Mouse (Mus musculus): ENCODE results near the gene Higd1a. TPM values are rescaled to one million over a fixed set of nuclear protein-coding genes. Genes with fewer than 3 reads are reported as not detected.

Higd1a gene
- polyA plus RNA-seq, 1 experiment from 2014 or later = 146 TPM

GRCm38 (mm10) chr9:121828314-121828713, 29.8 kb downstream of the Higd1a start:
- Histone ChIP-seq H3K36me3 (no peaks in the 10 kb centered on the region), H3K27ac (no peak overlapping the region), H3K9me3 (no peaks in the 10 kb centered on the region), H3K27me3 (no peaks in the 10 kb centered on the region), H3K4me2 (replicated peaks) (no peak overlapping the region), H3K9ac (replicated peaks) (no peak overlapping the region), H3K4me3 (replicated peaks) (no peak overlapping the region), H3K4me1 (replicated peaks) (no peaks in the 10 kb centered on the region)
- 83% methylated on average over 6 of the region's 6 CpGs for WGBS
- ATAC-seq = no peak

GRCm38 (mm10) chr9:121826356-121826755, 31.8 kb downstream of the Higd1a start:
- WGBS = 96% methylated on average over 3 of the region's 3 CpGs
- H3K9ac ChIP-seq (replicated peaks) = no peak overlapping the region
- no peak overlapping the region for H3K4me3 ChIP-seq (replicated peaks)
- no peak overlapping the region for H3K27ac ChIP-seq
- no peaks in the 10 kb centered on the region for H3K9me3 ChIP-seq
- peaks cover 9% of the 10 kb centered on the region for H3K4me1 ChIP-seq (replicated peaks)
- no peak for ATAC-seq
- no peak overlapping the region for H3K4me2 ChIP-seq (replicated peaks)
- H3K36me3 ChIP-seq = no peaks in the 10 kb centered on the region
- no peaks in the 10 kb centered on the region for H3K27me3 ChIP-seq

GRCm38 (mm10) chr9:121823991-121824390, 34.2 kb downstream of the Higd1a start:
- WGBS = 79% methylated on average over 7 of the region's 7 CpGs
- Histone ChIP-seq H3K4me2 (replicated peaks) (no peak overlapping the region), H3K9me3 (no peaks in the 10 kb centered on the region), H3K9ac (replicated peaks) (no peak overlapping the region), H3K4me3 (replicated peaks) (no peak overlapping the region), H3K27me3 (no peaks in the 10 kb centered on the region), H3K4me1 (replicated peaks) (peaks cover 14% of the 10 kb centered on the region), H3K36me3 (no peaks in the 10 kb centered on the region), H3K27ac (no peak overlapping the region)
- ATAC-seq = peak; percentile 55

GRCm38 (mm10) chr9:121823051-121823450, 35.1 kb downstream of the Higd1a start:
- no peaks in the 10 kb centered on the region for H3K9me3 ChIP-seq
- peak overlapping the region; percentile 28; the same call in 1 of the 2 replicates for H3K9ac ChIP-seq (replicated peaks)
- no peak overlapping the region for H3K4me3 ChIP-seq (replicated peaks)
- peak overlapping the region; percentile 59 for H3K27ac ChIP-seq
- WGBS = 96% methylated on average over 1 of the region's 1 CpGs
- no peaks in the 10 kb centered on the region for H3K27me3 ChIP-seq
- H3K4me2 ChIP-seq (replicated peaks) = no peak overlapping the region
- ATAC-seq = no peak
- no peaks in the 10 kb centered on the region for H3K36me3 ChIP-seq
- peaks cover 14% of the 10 kb centered on the region for H3K4me1 ChIP-seq (replicated peaks)

- Histone ChIP-seq H3K36me3 (no peaks in the 10 kb centered on the region), H3K27me3 (no peaks in the 10 kb centered on the region), H3K9ac (replicated peaks) (no peak overlapping the region; the same call in 1 of the 2 replicates), H3K4me1 (replicated peaks) (peaks cover 14% of the 10 kb centered on the region), H3K4me3 (replicated peaks) (no peak overlapping the region), H3K27ac (peak overlapping the region; percentile 59), H3K4me2 (replicated peaks) (no peak overlapping the region), H3K9me3 (no peaks in the 10 kb centered on the region)
- WGBS = 71% methylated on average over 6 of the region's 6 CpGs
- peak; percentile 70 for ATAC-seq
These were observed 35.6 kb downstream of the Higd1a start for GRCm38 (mm10) chr9:121822585-121822991.

GRCm38 (mm10) chr9:121820765-121821164, 37.4 kb downstream of the Higd1a start:
- Histone ChIP-seq H3K9ac (replicated peaks) (no peak overlapping the region), H3K9me3 (no peaks in the 10 kb centered on the region), H3K27ac (no peak overlapping the region), H3K36me3 (no peaks in the 10 kb centered on the region), H3K4me1 (replicated peaks) (peaks cover 14% of the 10 kb centered on the region), H3K4me2 (replicated peaks) (no peak overlapping the region), H3K4me3 (replicated peaks) (no peak overlapping the region), H3K27me3 (no peaks in the 10 kb centered on the region)
- 67% methylated on average over 5 of the region's 5 CpGs for WGBS
- no peak for ATAC-seq

GRCm38 (mm10) chr9:121819771-121820471, 38.2 kb downstream of the Higd1a start:
- H3K27ac ChIP-seq = no peak overlapping the region
- 53% methylated on average over 7 of the region's 7 CpGs for WGBS
- H3K9ac ChIP-seq (replicated peaks) = no peak overlapping the region
- no peaks in the 10 kb centered on the region for H3K36me3 ChIP-seq
- ATAC-seq = no peak
- H3K4me3 ChIP-seq (replicated peaks) = no peak overlapping the region
- no peaks in the 10 kb centered on the region for H3K9me3 ChIP-seq
- H3K4me2 ChIP-seq (replicated peaks) = no peak overlapping the region
- H3K27me3 ChIP-seq = no peaks in the 10 kb centered on the region
- H3K4me1 ChIP-seq (replicated peaks) = peaks cover 14% of the 10 kb centered on the region

GRCm38 (mm10) chr9:121819073-121819770, 38.9 kb downstream of the Higd1a start:
- WGBS = 86% methylated on average over 9 of the region's 9 CpGs
- H3K36me3 ChIP-seq = no peaks in the 10 kb centered on the region
- H3K27ac ChIP-seq = no peak overlapping the region
- no peaks in the 10 kb centered on the region for H3K27me3 ChIP-seq
- no peak overlapping the region for H3K4me2 ChIP-seq (replicated peaks)
- no peaks in the 10 kb centered on the region for H3K9me3 ChIP-seq
- no peak for ATAC-seq
- peaks cover 14% of the 10 kb centered on the region for H3K4me1 ChIP-seq (replicated peaks)
- H3K4me3 ChIP-seq (replicated peaks) = no peak overlapping the region
- H3K9ac ChIP-seq (replicated peaks) = no peak overlapping the region

- Histone ChIP-seq H3K27me3 (no peaks in the 10 kb centered on the region), H3K9ac (replicated peaks) (no peak overlapping the region), H3K36me3 (no peaks in the 10 kb centered on the region), H3K4me3 (replicated peaks) (no peak overlapping the region), H3K27ac (no peak overlapping the region), H3K9me3 (no peaks in the 10 kb centered on the region), H3K4me1 (replicated peaks) (peaks cover 17% of the 10 kb centered on the region), H3K4me2 (replicated peaks) (no peak overlapping the region)
- WGBS = 83% methylated on average over 6 of the region's 6 CpGs
- no peak for ATAC-seq
These were observed 43.0 kb downstream of the Higd1a start for GRCm38 (mm10) chr9:121815183-121815582.

- ATAC-seq = peak; percentile 84
- WGBS = 10% methylated on average over 14 of the region's 15 CpGs
These were observed 47.9 kb downstream of the Higd1a start for GRCm38 (mm10) chr9:121810081-121810821.

GRCm38 (mm10) chr9:121808511-121808910, 49.7 kb downstream of the Higd1a start:
- H3K9me3 ChIP-seq = no peaks in the 10 kb centered on the region
- no peak overlapping the region for H3K4me2 ChIP-seq (replicated peaks)
- ATAC-seq = no peak
- H3K36me3 ChIP-seq = no peaks in the 10 kb centered on the region
- no peaks in the 10 kb centered on the region for H3K27me3 ChIP-seq
- H3K9ac ChIP-seq (replicated peaks) = no peak overlapping the region
- no peak overlapping the region for H3K27ac ChIP-seq
- 51% methylated on average over 3 of the region's 3 CpGs for WGBS
- H3K4me1 ChIP-seq (replicated peaks) = peaks cover 41% of the 10 kb centered on the region
- H3K4me3 ChIP-seq (replicated peaks) = no peak overlapping the region

More at GRCm38 (mm10) chr9:121810081-121810821, 47.9 kb downstream of the Higd1a start:
- Histone ChIP-seq H3K27ac (peak overlapping the region; percentile 51), H3K27me3 (no peaks in the 10 kb centered on the region), H3K9me3 (no peaks in the 10 kb centered on the region), H3K36me3 (no peaks in the 10 kb centered on the region), H3K4me1 (replicated peaks) (peaks cover 41% of the 10 kb centered on the region), H3K4me3 (replicated peaks) (no peak overlapping the region), H3K4me2 (replicated peaks) (0 out of 2 replicates have a peak overlapping the region, but pooled peaks have one; percentile 11), H3K9ac (replicated peaks) (0 out of 2 replicates have a peak overlapping the region, but pooled peaks have one; percentile 10)

GRCm38 (mm10) chr9:121807947-121808346, 50.2 kb downstream of the Higd1a start:
- 71% methylated on average over 7 of the region's 7 CpGs for WGBS
- Histone ChIP-seq H3K9me3 (no peaks in the 10 kb centered on the region), H3K27me3 (no peaks in the 10 kb centered on the region), H3K4me2 (replicated peaks) (no peak overlapping the region), H3K36me3 (no peaks in the 10 kb centered on the region), H3K27ac (no peak overlapping the region), H3K4me1 (replicated peaks) (peaks cover 41% of the 10 kb centered on the region), H3K4me3 (replicated peaks) (no peak overlapping the region), H3K9ac (replicated peaks) (no peak overlapping the region)
- ATAC-seq = no peak

Data from midbrain, embryonic 13.5 days (tissue).